Mouse (Mus musculus): ENCODE data around the gene Sirt3.

GRCm38 (mm10) chr7:140833341-140833740 lies 48.8 kb downstream of the Sirt3 start:
- TF ChIP-seq EP300 (IDR thresholded peaks at IDR 0.05; ENCODE audit: low read depth), result no peak
- TF ChIP-seq CTCF (IDR thresholded peaks at IDR 0.05; ENCODE audit: low read depth), result no peak

Measured in liver, postnatal 0 days (tissue).